Mouse (Mus musculus): ENCODE data around the gene Ucn.

DNA sequence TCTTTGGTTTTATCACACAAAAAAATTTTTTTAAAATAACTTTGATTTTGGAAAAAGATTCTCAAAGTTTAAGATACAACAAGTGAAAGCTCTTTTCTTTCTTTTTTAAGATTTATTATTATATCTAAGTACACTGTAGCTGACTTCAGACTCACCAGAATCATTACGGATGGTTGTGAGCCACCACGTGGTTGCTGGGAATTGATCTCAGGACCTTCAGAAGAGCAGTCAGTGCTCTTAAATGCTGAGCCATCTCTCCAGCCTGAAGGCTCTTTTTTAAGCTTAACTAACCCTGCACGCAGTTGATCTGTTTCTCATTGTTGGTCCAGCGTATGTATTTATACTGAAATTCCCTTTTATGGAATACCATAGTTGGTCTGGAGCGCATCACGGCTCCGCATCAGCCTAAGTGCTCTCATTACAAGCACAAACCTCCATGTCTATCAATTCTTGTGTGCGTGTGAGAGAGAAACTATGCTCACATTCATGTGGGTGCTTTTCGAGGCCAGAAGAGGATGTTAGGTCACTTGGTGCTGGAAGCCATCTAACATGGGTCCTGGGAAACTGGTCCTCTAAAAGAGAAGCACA is 42.6 kb upstream of the Ucn start:
- TF ChIP-seq POLR2A (IDR thresholded peaks at IDR 0.05; ENCODE audit: extremely low read depth, insufficient read depth, low read length) (no peak), CTCF (IDR thresholded peaks at IDR 0.05; ENCODE audit: extremely low read depth, insufficient read depth, low read length) (no peak)
